Mouse (Mus musculus) kidney, embryonic 15.5 days (tissue): ENCODE measurements around the gene Ccdc80. TPM values are rescaled to one million over a fixed set of nuclear protein-coding genes. Genes with fewer than 3 reads are reported as not detected.
A peak's percentile ranks its signal among the peaks of the same experiment; 100 is the strongest.

Experiments
- ATAC-seq: fragments of 200-750 bp; cut with Nextera tagmentation; replicated peaks from 2 replicates; pipeline ENCODE4 v1.8.0; 2017; ENCODE audit warnings: moderate TSS enrichment; ENCODE audit not compliant: low FRiP score
- H3K27ac ChIP-seq: fragments of 300-500 bp; sonication (generic); 2 replicates; pipeline ENCODE4 v1.5.1; 2015; ENCODE audit warnings: mild to moderate bottlenecking, inconsistent platforms
- H3K27me3 ChIP-seq: fragments of 300-500 bp; sonication (generic); 2 replicates; pipeline ENCODE4 v1.6.1; 2015; ENCODE audit warnings: inconsistent platforms
- H3K36me3 ChIP-seq: fragments of 300-500 bp; sonication (generic); 2 replicates; pipeline ENCODE4 v1.6.1; 2015; ENCODE audit warnings: inconsistent platforms
- H3K4me1 ChIP-seq: fragments of 300-500 bp; sonication (generic); 2 replicates; pipeline ENCODE4 v1.6.1; 2015; ENCODE audit warnings: inconsistent platforms
- H3K4me2 ChIP-seq: fragments of 300-500 bp; sonication (generic); 2 replicates; pipeline ENCODE4 v1.6.1; 2015; ENCODE audit warnings: moderate library complexity, mild to moderate bottlenecking, inconsistent platforms
- H3K4me3 ChIP-seq: fragments of 300-500 bp; sonication (generic); replicated peaks from 2 replicates; pipeline ENCODE4 v1.5.1; 2015; ENCODE audit warnings: mild to moderate bottlenecking, inconsistent platforms
- H3K9ac ChIP-seq: fragments of 300-500 bp; sonication (generic); 2 replicates; pipeline ENCODE4 v1.6.1; 2015; ENCODE audit warnings: mild to moderate bottlenecking, inconsistent platforms
- H3K9me3 ChIP-seq: fragments of 300-500 bp; sonication (generic); replicated peaks from 2 replicates; pipeline ENCODE4 v1.6.1; 2016; ENCODE audit warnings: inconsistent platforms
- WGBS: fragments of 180-500 bp; shearing (Covaris S2); methylation state at CpG from one replicate; pipeline ENCODE4 v1.1.7; 2015; ENCODE audit warnings: mixed read lengths; 5-methylcytosine and 5-hydroxymethylcytosine counted together
- polyA plus RNA-seq: library from polyadenylated mRNA; unstranded; fragments of >200 nt; fragmentation: Nextera tagmentation; extraction: Ambion mirVana; gene quantifications from 2 replicates; pipeline ENCODE4 v1.2.1, GENCODE M21; 2015

The Ccdc80 gene
- polyA plus RNA-seq, 1 experiment from 2014 or later, result 118 TPM

DNA sequence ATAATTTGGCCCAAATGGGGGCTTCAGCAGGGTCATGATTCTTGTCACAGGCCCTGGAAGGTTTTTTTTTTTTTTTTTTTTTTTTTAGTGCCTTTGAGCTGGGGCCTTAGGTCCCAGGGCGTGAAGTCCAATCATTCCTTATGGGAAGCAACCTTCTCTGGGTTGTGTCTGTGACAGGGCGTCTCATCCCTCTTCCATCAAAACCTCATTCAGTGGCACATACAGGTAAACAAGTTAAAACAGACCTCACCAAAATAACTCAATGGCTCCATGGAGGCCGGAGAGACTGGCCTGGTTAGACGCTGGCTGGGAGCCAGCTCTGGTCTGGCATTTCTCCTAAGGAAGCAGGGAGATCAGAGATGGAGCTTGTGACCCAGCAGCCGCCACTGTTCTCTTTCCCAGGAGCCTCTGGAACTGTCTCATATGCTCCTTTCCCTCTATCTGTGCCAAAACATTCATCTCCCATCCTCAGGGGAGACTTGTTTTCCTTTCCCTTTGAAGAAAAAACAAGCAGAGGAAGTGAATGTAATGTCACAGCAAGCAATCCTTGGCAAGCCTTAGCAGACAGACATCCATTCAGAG lies 27.7 kb downstream of the Ccdc80 start:
- no peak overlapping the region for H3K4me3 ChIP-seq
- no peaks in the 10 kb centered on the region for H3K9me3 ChIP-seq
- peak overlapping the region; percentile 48 for H3K27ac ChIP-seq
- peak; percentile 46; the same call in 1 of the 2 replicates for ATAC-seq
- H3K27me3 ChIP-seq, result no peaks in the 10 kb centered on the region
- no peak overlapping the region for H3K4me2 ChIP-seq
- peaks cover 31% of the 10 kb centered on the region for H3K36me3 ChIP-seq
- no peak overlapping the region for H3K9ac ChIP-seq
- WGBS, result 54% methylated on average over 5 of the region's 5 CpGs
- H3K4me1 ChIP-seq, result peaks cover 13% of the 10 kb centered on the region; the same call in 1 of the 2 replicates

DNA sequence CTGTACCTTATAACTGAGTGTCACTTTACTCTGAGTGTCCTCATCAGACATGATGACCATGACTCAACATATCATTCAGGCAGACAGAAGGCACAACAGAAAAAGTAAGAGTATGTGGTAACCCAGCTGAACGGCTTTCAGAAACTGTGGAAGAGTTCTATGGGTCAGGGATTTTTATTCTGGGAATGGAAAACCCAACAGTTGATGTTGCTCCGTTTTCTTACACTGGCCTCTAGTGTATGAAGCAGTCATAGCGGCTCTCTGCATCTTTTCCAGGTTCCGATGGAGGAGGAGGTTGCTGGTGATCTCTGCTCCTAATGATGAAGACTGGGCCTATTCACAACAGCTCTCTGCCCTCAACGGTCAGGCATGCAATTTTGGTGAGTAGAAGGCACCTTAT lies 29.4 kb downstream of the Ccdc80 start:
- H3K4me2 ChIP-seq, result no peak overlapping the region
- WGBS, result 68% methylated on average over 5 of the region's 5 CpGs
- no peak overlapping the region for H3K9ac ChIP-seq
- H3K4me3 ChIP-seq, result no peak overlapping the region
- peaks cover 13% of the 10 kb centered on the region; the same call in 1 of the 2 replicates for H3K4me1 ChIP-seq
- H3K27me3 ChIP-seq, result no peaks in the 10 kb centered on the region
- H3K9me3 ChIP-seq, result no peaks in the 10 kb centered on the region
- no peak for ATAC-seq
- H3K36me3 ChIP-seq, result peaks cover 26% of the 10 kb centered on the region
- no peak overlapping the region for H3K27ac ChIP-seq

DNA sequence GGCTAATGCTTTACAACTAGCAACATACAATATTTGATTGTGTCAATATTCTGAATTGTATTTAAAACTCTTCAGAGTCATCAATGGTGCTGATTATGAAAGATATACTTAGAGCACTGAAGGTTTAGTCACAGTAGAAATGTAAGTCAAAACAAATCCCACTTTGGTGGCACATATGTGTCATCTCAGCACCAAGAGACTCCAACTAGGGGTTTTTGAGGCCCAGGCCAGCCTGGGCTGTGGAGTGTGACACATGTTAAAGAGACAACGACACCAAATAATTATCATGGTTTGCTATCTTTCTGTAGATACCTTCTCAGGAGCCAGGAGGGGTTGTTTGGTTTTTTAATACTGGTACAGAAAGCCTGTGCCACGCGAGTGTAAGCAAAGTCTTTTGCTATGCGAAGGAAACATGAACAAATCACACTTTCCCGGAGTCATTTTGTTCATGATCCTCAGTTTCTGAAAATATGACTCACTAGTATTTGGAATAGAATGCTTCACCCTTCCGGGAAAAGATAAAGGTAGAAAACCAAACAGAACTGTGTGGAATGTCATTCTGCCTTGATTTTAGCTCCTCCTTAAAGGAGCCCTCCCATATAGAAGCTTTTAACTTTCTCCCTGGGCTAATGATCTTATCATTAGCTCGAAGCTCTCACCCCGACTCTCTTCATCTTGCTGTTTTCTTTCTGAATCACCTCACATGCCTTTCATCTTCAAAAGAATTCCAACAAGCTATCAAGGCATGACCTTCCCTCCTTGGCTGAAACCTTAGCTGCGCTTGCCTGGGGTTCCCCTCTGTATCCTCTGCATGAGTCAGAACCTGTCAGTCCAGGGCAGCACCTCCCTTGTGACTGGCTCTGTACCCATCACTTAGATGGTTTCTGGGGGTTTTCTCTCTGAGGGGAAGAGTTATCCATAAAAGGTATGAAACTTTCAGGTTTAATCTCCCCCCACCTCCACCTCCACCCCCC lies 31.3 kb downstream of the Ccdc80 start:
- H3K4me3 ChIP-seq, result no peak overlapping the region
- H3K4me2 ChIP-seq, result no peak overlapping the region
- no peaks in the 10 kb centered on the region for H3K27me3 ChIP-seq
- no peaks in the 10 kb centered on the region for H3K9me3 ChIP-seq
- H3K27ac ChIP-seq, result no peak overlapping the region
- H3K9ac ChIP-seq, result no peak overlapping the region
- ATAC-seq, result peak; percentile 94
- WGBS, result 51% methylated on average over 9 of the region's 9 CpGs
- H3K4me1 ChIP-seq, result peaks cover 13% of the 10 kb centered on the region; the same call in 1 of the 2 replicates
- peaks cover 22% of the 10 kb centered on the region for H3K36me3 ChIP-seq

DNA sequence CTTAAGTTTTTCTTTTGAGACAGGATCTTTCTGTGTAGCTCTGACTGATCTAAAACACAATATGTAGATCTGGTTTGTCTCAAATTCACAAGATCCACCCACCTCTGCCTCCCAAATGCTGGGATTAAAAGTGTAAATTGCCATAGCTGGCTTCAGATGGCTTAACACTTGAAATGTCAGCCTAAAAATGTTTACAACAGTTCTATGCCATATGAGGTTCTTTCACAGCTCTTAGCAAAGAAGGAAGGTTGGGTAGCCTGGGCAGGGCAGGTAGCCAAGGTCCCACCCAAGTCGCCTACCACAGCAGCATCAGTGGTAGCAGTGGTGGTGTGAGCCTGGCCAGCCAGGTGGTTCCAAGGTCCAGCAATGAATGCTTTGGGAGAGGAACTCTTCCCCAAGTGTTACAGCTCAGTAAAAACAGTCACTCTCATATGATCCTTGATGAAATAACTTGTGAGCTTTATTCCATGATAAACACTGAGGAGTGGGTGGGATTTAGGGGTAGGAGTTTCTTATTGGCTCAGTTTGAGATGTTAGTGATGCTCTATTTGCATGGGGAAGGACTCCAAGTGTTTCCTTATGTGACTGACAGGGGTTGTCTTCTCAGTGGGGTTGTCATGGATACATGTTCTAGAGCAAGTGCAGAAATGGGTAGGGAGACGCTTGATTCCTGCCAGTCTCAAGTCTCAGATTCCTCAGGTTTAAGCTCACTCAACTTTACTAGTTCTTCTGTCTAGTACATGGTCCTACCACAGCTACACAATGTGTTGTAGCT lies 34.9 kb downstream of the Ccdc80 start:
- H3K36me3 ChIP-seq, result peaks cover 22% of the 10 kb centered on the region
- no peaks in the 10 kb centered on the region for H3K27me3 ChIP-seq
- no peak overlapping the region for H3K4me3 ChIP-seq
- ATAC-seq, result no peak
- H3K4me1 ChIP-seq, result peaks cover 8% of the 10 kb centered on the region; the same call in 1 of the 2 replicates
- H3K9ac ChIP-seq, result no peak overlapping the region
- H3K27ac ChIP-seq, result no peak overlapping the region
- H3K4me2 ChIP-seq, result no peak overlapping the region
- H3K9me3 ChIP-seq, result no peaks in the 10 kb centered on the region
- WGBS, result 86% methylated on average over 2 of the region's 2 CpGs

DNA sequence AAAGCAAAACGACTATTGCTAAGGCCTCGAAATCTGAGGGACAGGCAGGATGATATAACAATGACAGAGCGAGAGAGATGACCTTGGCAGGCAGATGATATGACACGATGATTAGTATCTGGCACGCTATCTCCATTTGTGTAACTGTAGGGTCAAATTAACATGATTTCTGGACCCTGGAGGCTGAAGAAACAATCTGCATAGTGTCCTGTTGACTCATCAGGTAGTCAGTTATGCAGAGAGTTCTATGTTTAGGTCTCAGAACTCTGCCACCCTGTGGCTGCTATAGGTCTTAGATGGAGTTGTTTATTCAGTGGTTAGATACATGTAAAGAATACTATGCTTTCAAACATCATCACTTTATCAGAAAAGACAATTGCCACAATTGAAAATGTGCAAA lies 48.5 kb downstream of the Ccdc80 start:
- no peak overlapping the region for H3K27ac ChIP-seq
- no peaks in the 10 kb centered on the region for H3K9me3 ChIP-seq
- H3K27me3 ChIP-seq, result no peaks in the 10 kb centered on the region
- 96% methylated on average over 5 of the region's 5 CpGs for WGBS
- ATAC-seq, result no peak
- H3K9ac ChIP-seq, result no peak overlapping the region
- H3K4me3 ChIP-seq, result no peak overlapping the region
- no peak overlapping the region for H3K4me2 ChIP-seq
- no peaks in the 10 kb centered on the region for H3K4me1 ChIP-seq
- H3K36me3 ChIP-seq, result peaks cover 66% of the 10 kb centered on the region

DNA sequence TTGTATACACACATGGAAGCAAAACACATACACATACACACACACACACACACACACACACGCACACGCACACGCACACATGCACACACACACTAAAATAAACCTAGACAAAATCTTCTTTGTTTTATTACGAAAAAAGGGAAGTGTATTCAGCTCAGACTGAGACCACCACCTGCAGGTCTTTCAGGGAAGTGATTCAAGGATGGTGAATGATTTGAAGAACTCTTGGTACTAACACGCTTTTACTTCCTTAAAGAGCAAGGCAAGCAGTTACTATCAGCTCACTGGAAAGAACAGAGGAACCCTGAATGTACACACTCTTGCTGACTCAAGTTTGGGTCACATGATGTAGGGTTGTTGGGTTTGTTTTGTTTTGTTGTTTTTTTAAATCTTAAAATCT lies 49.4 kb downstream of the Ccdc80 start:
- Histone ChIP-seq H3K27me3 (no peaks in the 10 kb centered on the region), H3K4me1 (no peaks in the 10 kb centered on the region), H3K4me3 (no peak overlapping the region), H3K36me3 (peaks cover 71% of the 10 kb centered on the region), H3K9ac (no peak overlapping the region), H3K4me2 (no peak overlapping the region), H3K9me3 (no peaks in the 10 kb centered on the region), H3K27ac (no peak overlapping the region)
- ATAC-seq, result no peak
- WGBS, result 97% methylated on average over 5 of the region's 5 CpGs

DNA sequence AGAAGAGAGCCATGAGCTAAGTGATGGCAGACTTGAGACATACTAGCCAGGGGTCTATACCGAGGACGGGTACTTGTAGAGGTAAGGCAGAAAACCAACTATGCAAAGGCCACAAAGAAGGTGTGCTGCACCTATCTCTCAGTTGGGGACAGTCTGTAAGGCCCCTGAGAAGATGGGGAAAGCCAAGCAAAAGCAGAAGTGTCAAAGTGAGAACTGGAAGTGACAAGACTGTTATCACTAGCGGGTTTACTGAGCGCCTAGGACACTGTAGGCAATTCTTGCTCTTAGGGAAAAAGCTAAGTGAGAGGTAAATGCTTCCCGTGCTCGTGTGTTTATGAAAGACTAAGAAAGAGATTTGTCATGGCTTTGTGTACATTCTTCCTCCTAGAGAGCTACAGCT lies 51.9 kb downstream of the Ccdc80 start:
- 92% methylated on average over 6 of the region's 6 CpGs for WGBS
- H3K9me3 ChIP-seq, result no peaks in the 10 kb centered on the region
- H3K36me3 ChIP-seq, result peaks cover 71% of the 10 kb centered on the region
- H3K4me1 ChIP-seq, result no peaks in the 10 kb centered on the region
- ATAC-seq, result no peak
- no peak overlapping the region for H3K4me2 ChIP-seq
- no peaks in the 10 kb centered on the region for H3K27me3 ChIP-seq
- H3K27ac ChIP-seq, result no peak overlapping the region
- no peak overlapping the region for H3K9ac ChIP-seq
- H3K4me3 ChIP-seq, result no peak overlapping the region

DNA sequence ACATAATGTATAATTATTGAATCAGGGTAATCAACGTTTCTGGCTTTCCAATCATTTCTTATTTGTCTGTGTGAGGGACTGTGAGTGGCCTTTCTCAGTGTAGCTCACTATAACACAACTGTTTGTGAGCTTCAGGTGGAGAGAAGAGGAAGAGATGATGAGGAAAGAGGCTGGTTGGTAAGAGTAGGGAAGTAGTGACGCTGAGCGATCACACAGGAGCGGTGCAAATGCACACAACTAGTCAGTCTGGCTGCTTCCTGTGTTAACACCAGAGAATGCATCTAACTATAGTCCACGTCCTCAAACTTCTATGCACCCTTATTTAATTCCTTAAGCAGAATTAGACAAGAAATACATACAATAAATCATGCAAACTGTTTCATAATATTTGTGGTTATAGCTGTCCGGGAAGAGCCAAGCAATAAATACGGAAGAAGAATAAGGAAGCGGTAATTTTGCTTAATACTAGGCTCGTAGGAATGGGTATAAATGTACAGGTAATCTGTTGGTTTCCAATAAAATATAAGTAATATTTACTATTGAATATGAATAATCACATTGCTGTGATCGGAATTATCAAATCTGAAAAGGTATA lies 55.4 kb downstream of the Ccdc80 start:
- no peaks in the 10 kb centered on the region for H3K27me3 ChIP-seq
- no peak overlapping the region for H3K9ac ChIP-seq
- H3K36me3 ChIP-seq, result peaks cover 70% of the 10 kb centered on the region
- no peak overlapping the region for H3K4me2 ChIP-seq
- no peak overlapping the region for H3K4me3 ChIP-seq
- no peaks in the 10 kb centered on the region for H3K9me3 ChIP-seq
- 94% methylated on average over 10 of the region's 10 CpGs for WGBS
- ATAC-seq, result no peak
- no peak overlapping the region for H3K27ac ChIP-seq
- H3K4me1 ChIP-seq, result no peaks in the 10 kb centered on the region

DNA sequence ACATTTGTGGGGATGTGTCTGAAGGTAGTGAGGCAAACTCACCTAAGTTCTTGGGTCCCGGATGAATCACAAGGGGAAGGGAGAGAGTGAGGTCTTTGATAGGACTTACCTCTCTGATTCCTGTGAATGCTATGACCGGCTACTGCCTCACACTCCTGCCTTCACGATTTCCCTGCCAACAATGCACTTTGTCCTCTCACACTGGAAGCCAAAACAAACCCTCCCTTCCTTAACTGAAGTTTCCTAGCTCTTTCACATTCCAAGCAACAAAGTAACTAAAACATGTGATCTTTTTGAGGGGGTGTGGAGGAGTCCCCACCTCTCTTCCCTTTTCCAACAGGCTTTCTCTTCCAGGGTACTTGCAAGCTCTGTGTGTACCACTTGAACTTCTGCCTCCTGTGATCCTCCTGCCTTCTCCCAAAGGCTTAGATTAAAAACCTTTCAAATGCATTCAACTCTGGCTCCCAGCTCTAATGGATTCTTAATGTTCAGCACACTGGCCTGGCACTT lies 61.6 kb downstream of the Ccdc80 start:
- H3K4me1 ChIP-seq, result peaks cover 12% of the 10 kb centered on the region
- ATAC-seq, result no peak
- no peak overlapping the region for H3K27ac ChIP-seq
- no peaks in the 10 kb centered on the region for H3K9me3 ChIP-seq
- WGBS, result 76% methylated on average over 3 of the region's 3 CpGs
- H3K36me3 ChIP-seq, result peaks cover 25% of the 10 kb centered on the region
- H3K4me2 ChIP-seq, result no peak overlapping the region
- H3K27me3 ChIP-seq, result no peaks in the 10 kb centered on the region
- H3K4me3 ChIP-seq, result no peak overlapping the region
- H3K9ac ChIP-seq, result no peak overlapping the region

DNA sequence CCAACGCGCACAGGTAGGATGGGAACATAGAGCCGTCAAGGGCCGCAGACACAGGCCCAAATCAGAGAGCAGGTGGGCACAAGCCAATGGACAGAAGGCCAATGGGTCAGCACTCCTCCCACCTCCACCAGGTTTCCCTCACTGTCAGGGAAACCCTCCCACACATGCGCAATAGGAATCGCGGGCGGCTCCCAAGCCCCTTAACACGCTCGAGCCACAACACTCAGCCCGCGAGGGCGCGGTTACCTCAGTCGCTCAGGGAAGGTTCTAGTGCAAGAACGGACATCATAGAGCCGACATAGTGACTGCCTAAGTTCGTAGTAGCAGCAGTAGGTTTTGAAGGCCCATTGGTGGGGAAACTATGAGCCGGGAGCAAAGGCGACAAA lies 64.9 kb downstream of the Ccdc80 start:
- under 1% methylated on average over 20 of the region's 20 CpGs for WGBS

DNA sequence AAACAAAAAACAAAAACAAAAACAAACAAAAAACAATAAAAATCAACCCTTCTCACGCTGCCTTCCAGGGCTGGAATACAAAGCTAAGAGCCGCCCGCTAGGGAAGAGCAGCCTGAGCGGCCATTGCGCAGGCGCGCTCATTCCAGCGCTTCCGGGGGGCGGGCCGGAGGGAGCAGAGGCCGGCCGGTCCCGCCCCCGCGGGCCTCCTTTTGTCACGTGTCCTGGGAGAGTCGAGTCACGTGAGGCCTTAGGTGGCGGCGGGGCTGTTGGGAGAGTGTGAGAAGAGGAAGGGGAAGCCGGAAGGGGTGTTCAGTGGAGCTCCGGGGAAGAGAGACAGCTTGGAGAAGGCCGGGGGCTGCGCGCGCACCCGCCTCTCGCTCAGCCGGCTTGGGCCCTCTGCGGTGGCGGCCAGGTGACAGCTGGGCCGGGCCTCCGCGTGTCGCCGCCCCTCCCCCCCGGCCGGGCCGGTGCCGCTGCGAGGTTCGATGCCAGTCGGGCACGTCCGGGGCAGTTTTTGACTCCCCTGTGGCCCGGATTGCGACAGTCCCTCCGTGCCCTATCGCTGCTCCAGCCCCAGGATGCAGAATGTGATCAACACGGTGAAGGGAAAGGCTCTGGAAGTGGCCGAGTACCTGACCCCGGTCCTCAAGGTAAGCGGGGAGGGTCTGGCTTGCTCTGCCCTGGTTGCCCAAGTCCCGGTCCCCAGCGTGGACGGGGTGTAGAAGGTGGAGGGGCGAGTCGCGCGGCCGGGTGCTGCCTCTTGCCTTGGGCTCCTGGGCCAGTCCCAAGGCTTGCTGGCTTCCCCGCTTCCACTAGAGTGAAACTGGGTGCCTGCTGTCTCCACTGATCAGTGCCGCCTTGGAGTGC lies 65.6 kb downstream of the Ccdc80 start, which contains the start of the genes Slc35a5 and Atg3:
Gene Slc35a5, minus strand, starts transcription at position 185 of the 867 bp plus-strand sequence.
Gene Atg3, plus strand, starts transcription at position 264 of the 867 bp plus-strand sequence.
- no peaks in the 10 kb centered on the region for H3K27me3 ChIP-seq
- peak within 1 kb of the TSS; percentile 97 for H3K27ac ChIP-seq
- peak within 1 kb of the TSS; percentile 80 for H3K4me2 ChIP-seq
- 1% methylated on average over 62 of the region's 64 CpGs for WGBS
- peak within 1 kb of the TSS; percentile 90 for H3K4me3 ChIP-seq
- H3K36me3 ChIP-seq, result no peaks in the 10 kb centered on the region; the same call in 1 of the 2 replicates
- peak; percentile 99 for ATAC-seq
- H3K4me1 ChIP-seq, result peaks cover 14% of the 10 kb centered on the region
- no peaks in the 10 kb centered on the region for H3K9me3 ChIP-seq
- peak within 1 kb of the TSS; percentile 77 for H3K9ac ChIP-seq

More for the DNA sequence above, 64.9 kb downstream of the Ccdc80 start:
- Histone ChIP-seq H3K4me1 (peaks cover 14% of the 10 kb centered on the region), H3K9ac (peak overlapping the region; percentile 69), H3K27me3 (no peaks in the 10 kb centered on the region), H3K36me3 (no peaks in the 10 kb centered on the region; the same call in 1 of the 2 replicates), H3K27ac (peak overlapping the region; percentile 97), H3K4me2 (peak overlapping the region; percentile 80), H3K4me3 (peak overlapping the region; percentile 90), H3K9me3 (no peaks in the 10 kb centered on the region)
- peak; percentile 77 for ATAC-seq
